8 mouse cellular contexts compared by ENCODE assay signal in genomic region chr9:62817099-62817571, GRCm38 (mm10). TPM values are rescaled to one million over a fixed set of nuclear protein-coding genes. Genes with fewer than 3 reads are reported as not detected.
A peak's percentile ranks its signal among the peaks of the same experiment; 100 is the strongest.
DNase-seq lines count a peak whose midpoint lies in the region; ATAC-seq and TF ChIP-seq lines count a peak whose summit lies in the region.

No protein-coding gene starts in this region.

- no peak; the same call in 1 of the 2 replicates for ATAC-seq in hindbrain, embryonic 15.5 days (ENCODE audit: low FRiP score, low read depth)
- no peak for ATAC-seq in hindbrain, embryonic 11.5 days (ENCODE audit: low FRiP score)
- peak; percentile 53 for ATAC-seq in heart, embryonic 16.5 days (replicated peaks; ENCODE audit: extremely low read depth, insufficient read depth, low FRiP score)
- ATAC-seq in liver, postnatal 0 days: no peak

- H3K27ac ChIP-seq in hindbrain, embryonic 15.5 days (replicated peaks): 0 out of 2 replicates have a peak overlapping the region, but pooled peaks have one; percentile 31
- no peak overlapping the region for H3K27ac ChIP-seq in hindbrain, embryonic 11.5 days (ENCODE audit: low read depth, low read length)
- peak overlapping the region; percentile 76 for H3K27ac ChIP-seq in heart, embryonic 16.5 days (ENCODE audit: low read length)
- no peak overlapping the region for H3K27ac ChIP-seq in liver, postnatal 0 days (ENCODE audit: low read depth)

- H3K27me3 ChIP-seq in hindbrain, embryonic 15.5 days: no peaks in the 10 kb centered on the region
- no peaks in the 10 kb centered on the region for H3K27me3 ChIP-seq in hindbrain, embryonic 11.5 days (ENCODE audit: control insufficient read depth, insufficient read depth, low read length)
- H3K27me3 ChIP-seq in heart, embryonic 16.5 days (ENCODE audit: control insufficient read depth, insufficient read depth, low read length): no peaks in the 10 kb centered on the region
- H3K27me3 ChIP-seq in liver, postnatal 0 days (ENCODE audit: insufficient read depth, low read length): no peaks in the 10 kb centered on the region

- no peak overlapping the region for H3K4me2 ChIP-seq in hindbrain, embryonic 15.5 days
- no peak overlapping the region for H3K4me2 ChIP-seq in hindbrain, embryonic 11.5 days (replicated peaks; ENCODE audit: low read depth, low read length)
- peak overlapping the region; percentile 54; the same call in 1 of the 2 replicates for H3K4me2 ChIP-seq in heart, embryonic 16.5 days (ENCODE audit: low read depth, low read length)
- H3K4me2 ChIP-seq in liver, postnatal 0 days (ENCODE audit: low read depth, low read length): no peak overlapping the region

- H3K36me3 ChIP-seq in hindbrain, embryonic 15.5 days: no peaks in the 10 kb centered on the region
- no peaks in the 10 kb centered on the region for H3K36me3 ChIP-seq in hindbrain, embryonic 11.5 days (ENCODE audit: control insufficient read depth, insufficient read depth, low read length)
- no peaks in the 10 kb centered on the region for H3K36me3 ChIP-seq in heart, embryonic 16.5 days (ENCODE audit: control insufficient read depth, insufficient read depth)
- no peaks in the 10 kb centered on the region for H3K36me3 ChIP-seq in liver, postnatal 0 days (replicated peaks; ENCODE audit: insufficient read depth, low read length)

- DNase-seq in hindbrain, embryonic 11.5 days (ENCODE audit: low spot score): no peak
- DNase-seq in urinary bladder, adult 18-20 months (ENCODE audit: low spot score in 2 of 2): peak; percentile 40 to 54
- DNase-seq in urinary bladder, postnatal 4 days (ENCODE audit: low spot score in 2 of 2): no peak
- peak; percentile 54 for DNase-seq in telencephalon, adult 2 months (ENCODE audit: low read depth, low spot score)
- DNase-seq in gastrocnemius, adult 8-10 months (ENCODE audit: low spot score in 2 of 2): no peak
- no peak for DNase-seq in liver, postnatal 0 days

- 46% methylated on average over 12 of the region's 12 CpGs for WGBS in hindbrain, embryonic 15.5 days
- 70% methylated on average over 12 of the region's 12 CpGs for WGBS in hindbrain, embryonic 11.5 days
- 33% methylated on average over 12 of the region's 12 CpGs for WGBS in heart, embryonic 16.5 days
- 53% methylated on average over 12 of the region's 12 CpGs for WGBS in liver, postnatal 0 days (ENCODE audit: insufficient replicate concordance)

- peaks cover 11% of the 10 kb centered on the region for H3K4me1 ChIP-seq in hindbrain, embryonic 15.5 days (replicated peaks)
- H3K4me1 ChIP-seq in hindbrain, embryonic 11.5 days (replicated peaks; ENCODE audit: control insufficient read depth, insufficient read depth, low read length): no peaks in the 10 kb centered on the region
- peaks cover 27% of the 10 kb centered on the region for H3K4me1 ChIP-seq in heart, embryonic 16.5 days (ENCODE audit: control insufficient read depth, insufficient read depth, low read length)
- H3K4me1 ChIP-seq in liver, postnatal 0 days (ENCODE audit: insufficient read depth): peaks cover 18% of the 10 kb centered on the region

- H3K4me3 ChIP-seq in hindbrain, embryonic 15.5 days: no peak overlapping the region
- no peak overlapping the region for H3K4me3 ChIP-seq in hindbrain, embryonic 11.5 days (ENCODE audit: low read depth, low read length)
- H3K4me3 ChIP-seq in heart, embryonic 16.5 days (ENCODE audit: low read length): peak overlapping the region; percentile 12; the same call in 1 of the 2 replicates
- no peak overlapping the region for H3K4me3 ChIP-seq in liver, postnatal 0 days (ENCODE audit: low read depth, low read length)

- no peak for TF ChIP-seq CTCF in liver, postnatal 0 days (IDR thresholded peaks at IDR 0.05; ENCODE audit: low read depth)

- no peak overlapping the region for H3K9ac ChIP-seq in hindbrain, embryonic 15.5 days
- H3K9ac ChIP-seq in hindbrain, embryonic 11.5 days (ENCODE audit: low read depth, low read length): no peak overlapping the region
- H3K9ac ChIP-seq in heart, embryonic 16.5 days (ENCODE audit: low read length): peak overlapping the region; percentile 34
- no peak overlapping the region for H3K9ac ChIP-seq in liver, postnatal 0 days (replicated peaks)

- no peak for TF ChIP-seq EP300 in liver, postnatal 0 days (IDR thresholded peaks at IDR 0.05; ENCODE audit: low read depth)

- H3K9me3 ChIP-seq in hindbrain, embryonic 15.5 days: no peaks in the 10 kb centered on the region
- H3K9me3 ChIP-seq in hindbrain, embryonic 11.5 days (ENCODE audit: control insufficient read depth, low read length): no peaks in the 10 kb centered on the region
- no peaks in the 10 kb centered on the region for H3K9me3 ChIP-seq in heart, embryonic 16.5 days (replicated peaks; ENCODE audit: control insufficient read depth, low read length)
- H3K9me3 ChIP-seq in liver, postnatal 0 days (ENCODE audit: low read length): no peaks in the 10 kb centered on the region

RNA-seq across cellular contexts. Expression of gene Fem1b, which starts 5.4 kb away (rescaled TPM):
- polyA plus RNA-seq in hindbrain, embryonic 15.5 days (2015; fragmentation: Nextera tagmentation; extraction: Ambion mirVana): 53.0 and 53.5 TPM in 2 replicates
- polyA plus RNA-seq in hindbrain, embryonic 11.5 days (2014; fragmentation: Nextera tagmentation; extraction: Ambion mirVana): 46.9 and 53.7 TPM in 2 replicates
- polyA plus RNA-seq in heart, embryonic 16.5 days (2015; fragmentation: Nextera tagmentation; extraction: Ambion mirVana): 12.1 and 13.4 TPM in 2 replicates
- total RNA-seq in gastrocnemius, adult 8-10 months (2022): 10 to 100 TPM; 11.7 to 15.2 (median 13.0) TPM
- 3.7 and 3.8 TPM in 2 replicates for polyA plus RNA-seq in liver, postnatal 0 days (2015; fragmentation: Nextera tagmentation; extraction: Ambion mirVana)

RNA-seq across cellular contexts. Expression of gene Cln6, which starts 21.4 kb away (rescaled TPM):
- 6.2 and 7.0 TPM in 2 replicates for polyA plus RNA-seq in hindbrain, embryonic 15.5 days (2015; fragmentation: Nextera tagmentation; extraction: Ambion mirVana)
- polyA plus RNA-seq in hindbrain, embryonic 11.5 days (2014; fragmentation: Nextera tagmentation; extraction: Ambion mirVana): 7.9 and 8.5 TPM in 2 replicates
- polyA plus RNA-seq in heart, embryonic 16.5 days (2015; fragmentation: Nextera tagmentation; extraction: Ambion mirVana): 15.9 and 16.3 TPM in 2 replicates
- total RNA-seq in gastrocnemius, adult 8-10 months (2022): 10 to 100 TPM; 17.1 to 21.8 (median 19.9) TPM
- 9.9 and 10.6 TPM in 2 replicates for polyA plus RNA-seq in liver, postnatal 0 days (2015; fragmentation: Nextera tagmentation; extraction: Ambion mirVana)

RNA-seq across cellular contexts. Expression of gene Calml4, which starts 40.7 kb away (rescaled TPM):
- 15.4 and 19.5 TPM in 2 replicates for polyA plus RNA-seq in hindbrain, embryonic 15.5 days (2015; fragmentation: Nextera tagmentation; extraction: Ambion mirVana)
- polyA plus RNA-seq in hindbrain, embryonic 11.5 days (2014; fragmentation: Nextera tagmentation; extraction: Ambion mirVana): 4.5 and 7.5 TPM in 2 replicates
- 3.4 and 4.2 TPM in 2 replicates for polyA plus RNA-seq in heart, embryonic 16.5 days (2015; fragmentation: Nextera tagmentation; extraction: Ambion mirVana)
- 1 to 10 TPM in 3 of 4 experiments, under 1 TPM in 1; 0.86 to 1.9 (median 1.4) TPM for total RNA-seq in gastrocnemius, adult 8-10 months (2022)
- 16.4 and 17.5 TPM in 2 replicates for polyA plus RNA-seq in liver, postnatal 0 days (2015; fragmentation: Nextera tagmentation; extraction: Ambion mirVana)

Comparison
In these comparisons a context has a peak if more than half of its experiments do, and no peak if none do; other contexts are left out.
1. H3K27ac ChIP-seq: peak in hindbrain, embryonic 15.5 days (single experiment) and heart, embryonic 16.5 days (single experiment); none in hindbrain, embryonic 11.5 days (single experiment) and liver, postnatal 0 days (single experiment).
2. DNase-seq: peak in urinary bladder, adult 18-20 months (2 of 2) and telencephalon, adult 2 months (single experiment); none in hindbrain, embryonic 11.5 days (single experiment), urinary bladder, postnatal 4 days (0 of 2), gastrocnemius, adult 8-10 months (0 of 2) and liver, postnatal 0 days (single experiment).